Mouse (Mus musculus) neural tube, embryonic 12.5 days (tissue): ENCODE data around the gene Igfbp2. TPM values are rescaled to one million over a fixed set of nuclear protein-coding genes. Genes with fewer than 3 reads are reported as not detected.

Experiments used
- ATAC-seq: fragments of 200-750 bp; cut with Nextera tagmentation; 2 replicates; pipeline ENCODE4 v1.8.0; 2017; ENCODE audit warnings: low read depth, mild to moderate bottlenecking, moderate TSS enrichment, moderate library complexity; ENCODE audit not compliant: low FRiP score
- H3K27ac ChIP-seq: fragments of 300-500 bp; sonication (generic); 2 replicates; pipeline ENCODE4 v1.5.1; 2016
- H3K27me3 ChIP-seq: fragments of 300-500 bp; sonication (generic); replicated peaks from 2 replicates; pipeline ENCODE4 v1.6.1; 2016; ENCODE audit warnings: mild to moderate bottlenecking
- H3K36me3 ChIP-seq: fragments of 300-500 bp; sonication (generic); 2 replicates; pipeline ENCODE4 v1.6.1; 2016; ENCODE audit warnings: mild to moderate bottlenecking
- H3K4me1 ChIP-seq: fragments of 300-500 bp; sonication (generic); 2 replicates; pipeline ENCODE4 v1.6.1; 2016
- H3K4me2 ChIP-seq: fragments of 300-500 bp; sonication (generic); replicated peaks from 2 replicates; pipeline ENCODE4 v1.6.1; 2016; ENCODE audit warnings: mild to moderate bottlenecking
- H3K4me3 ChIP-seq: fragments of 300-500 bp; sonication (generic); 2 replicates; pipeline ENCODE4 v1.5.1; 2016
- H3K9ac ChIP-seq: fragments of 300-500 bp; sonication (generic); 2 replicates; pipeline ENCODE4 v1.6.1; 2016; ENCODE audit warnings: mild to moderate bottlenecking
- H3K9me3 ChIP-seq: fragments of 300-500 bp; sonication (generic); 2 replicates; pipeline ENCODE4 v1.6.1; 2016; ENCODE audit warnings: mild to moderate bottlenecking
- WGBS: fragments of 180-500 bp; shearing (Covaris S2); methylation state at CpG from one replicate; pipeline ENCODE4 v1.1.7; 2016; 5-methylcytosine and 5-hydroxymethylcytosine counted together
- polyA plus RNA-seq: library from polyadenylated mRNA; unstranded; fragments of >200 nt; fragmentation: Nextera tagmentation; extraction: Ambion mirVana; gene quantifications from 2 replicates; pipeline ENCODE4 v1.2.1, GENCODE M21; 2016

Gene Igfbp2
- polyA plus RNA-seq, 1 experiment from 2014 or later = 410 TPM

DNA sequence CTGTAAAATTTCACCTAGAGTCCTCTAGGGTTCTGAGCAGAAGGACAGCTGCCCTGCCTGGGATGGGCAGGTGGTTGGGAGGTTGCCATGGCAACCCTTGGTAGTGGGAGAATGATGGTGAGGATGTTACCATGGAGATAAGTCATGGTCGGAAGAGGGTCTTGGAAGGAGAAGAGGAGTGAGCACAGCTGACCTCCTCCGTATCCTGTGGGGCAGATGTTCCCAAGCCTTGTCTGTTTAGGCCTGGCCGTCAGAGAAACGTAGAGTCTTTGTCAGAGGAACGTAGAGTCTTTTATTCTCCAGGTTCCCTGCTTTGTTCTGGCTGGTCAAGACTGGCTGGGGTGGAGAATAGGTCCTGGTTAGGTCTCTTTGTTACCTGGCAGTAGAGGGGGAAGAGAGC lies 34.6 kb downstream of the Igfbp2 start:
- Histone ChIP-seq H3K4me1 (peaks cover 8% of the 10 kb centered on the region; the same call in 1 of the 2 replicates), H3K27me3 (no peaks in the 10 kb centered on the region), H3K9ac (no peak overlapping the region), H3K27ac (peak overlapping the region; percentile 33), H3K4me3 (no peak overlapping the region), H3K4me2 (no peak overlapping the region), H3K9me3 (no peaks in the 10 kb centered on the region), H3K36me3 (peaks cover 31% of the 10 kb centered on the region; the same call in 1 of the 2 replicates)
- peak; percentile 59 for ATAC-seq
- 24% methylated on average over 5 of the region's 5 CpGs for WGBS

DNA sequence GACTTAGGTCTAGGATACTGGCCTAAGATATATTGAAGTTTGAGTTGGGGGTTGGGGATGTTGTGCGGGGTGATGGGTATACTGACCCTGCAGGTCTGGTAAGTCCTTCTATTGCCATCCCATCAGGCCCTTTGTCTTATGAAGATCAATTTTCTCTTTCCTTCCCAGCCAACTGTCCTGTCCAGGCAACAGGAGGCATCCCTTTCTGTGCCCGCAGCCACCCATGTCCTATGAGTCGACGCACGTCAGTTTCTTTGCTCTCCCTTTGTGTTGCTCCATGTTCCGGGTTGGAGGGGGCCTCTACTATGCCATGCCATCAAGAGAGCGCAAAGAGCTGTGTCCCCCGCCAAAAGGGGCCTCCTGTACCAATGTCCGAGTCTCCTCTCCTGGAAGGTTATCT lies 35.7 kb downstream of the Igfbp2 start:
- H3K4me3 ChIP-seq = no peak overlapping the region
- H3K9me3 ChIP-seq = no peaks in the 10 kb centered on the region
- H3K27ac ChIP-seq = no peak overlapping the region
- H3K36me3 ChIP-seq = peaks cover 33% of the 10 kb centered on the region; the same call in 1 of the 2 replicates
- peaks cover 8% of the 10 kb centered on the region; the same call in 1 of the 2 replicates for H3K4me1 ChIP-seq
- 94% methylated on average over 9 of the region's 9 CpGs for WGBS
- no peak for ATAC-seq
- no peak overlapping the region for H3K9ac ChIP-seq
- H3K4me2 ChIP-seq = no peak overlapping the region
- no peaks in the 10 kb centered on the region for H3K27me3 ChIP-seq

DNA sequence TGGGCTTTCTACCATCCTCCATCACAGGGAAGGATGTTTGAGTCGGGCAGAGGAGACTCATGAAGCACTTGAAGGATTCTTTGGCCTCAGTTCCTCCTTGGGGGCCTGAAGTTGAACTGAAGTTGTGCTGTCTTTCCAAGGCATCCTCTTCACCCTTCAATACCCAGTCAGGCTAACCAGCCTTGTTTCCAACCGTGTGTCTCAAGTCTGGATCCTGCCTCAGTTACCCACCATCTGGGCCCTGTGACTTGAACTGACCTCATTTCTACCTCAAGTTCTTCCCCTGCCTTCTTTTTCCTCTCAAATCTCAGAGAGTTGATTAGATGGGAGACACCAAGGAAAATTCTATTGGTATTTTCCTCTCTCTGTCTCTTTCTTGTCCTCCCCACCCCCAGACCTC lies 36.2 kb downstream of the Igfbp2 start:
- Histone ChIP-seq H3K4me1 (peaks cover 8% of the 10 kb centered on the region; the same call in 1 of the 2 replicates), H3K9me3 (no peaks in the 10 kb centered on the region), H3K9ac (no peak overlapping the region), H3K27me3 (no peaks in the 10 kb centered on the region), H3K4me3 (no peak overlapping the region), H3K36me3 (peaks cover 33% of the 10 kb centered on the region; the same call in 1 of the 2 replicates), H3K4me2 (no peak overlapping the region), H3K27ac (no peak overlapping the region)
- ATAC-seq = no peak
- WGBS = 88% methylated on average over 2 of the region's 2 CpGs

DNA sequence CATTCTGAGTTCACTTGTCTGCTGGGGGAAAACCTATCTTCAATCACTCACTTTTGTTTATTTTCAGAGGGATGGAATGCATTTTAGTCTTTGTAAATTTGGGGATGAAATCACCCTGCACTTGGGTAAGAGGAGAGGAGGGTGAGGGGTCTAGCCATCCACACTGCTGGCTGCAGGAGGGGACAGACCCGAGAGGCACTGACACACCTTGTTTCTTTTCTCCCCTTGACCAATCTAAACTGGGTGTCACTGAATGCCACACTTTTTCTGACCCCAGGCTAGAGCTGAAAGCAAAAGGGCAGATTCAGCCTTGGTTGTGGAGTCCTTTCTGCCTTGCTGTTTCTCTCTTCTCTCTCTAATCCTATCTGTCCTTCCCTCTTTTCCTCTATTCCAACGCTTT lies 37.4 kb downstream of the Igfbp2 start:
- Histone ChIP-seq H3K27ac (no peak overlapping the region), H3K9ac (no peak overlapping the region), H3K27me3 (no peaks in the 10 kb centered on the region), H3K9me3 (no peaks in the 10 kb centered on the region), H3K4me2 (no peak overlapping the region), H3K4me1 (peaks cover 15% of the 10 kb centered on the region; the same call in 1 of the 2 replicates), H3K36me3 (peaks cover 33% of the 10 kb centered on the region; the same call in 1 of the 2 replicates), H3K4me3 (no peak overlapping the region)
- 77% methylated on average over 2 of the region's 2 CpGs for WGBS
- ATAC-seq = no peak

DNA sequence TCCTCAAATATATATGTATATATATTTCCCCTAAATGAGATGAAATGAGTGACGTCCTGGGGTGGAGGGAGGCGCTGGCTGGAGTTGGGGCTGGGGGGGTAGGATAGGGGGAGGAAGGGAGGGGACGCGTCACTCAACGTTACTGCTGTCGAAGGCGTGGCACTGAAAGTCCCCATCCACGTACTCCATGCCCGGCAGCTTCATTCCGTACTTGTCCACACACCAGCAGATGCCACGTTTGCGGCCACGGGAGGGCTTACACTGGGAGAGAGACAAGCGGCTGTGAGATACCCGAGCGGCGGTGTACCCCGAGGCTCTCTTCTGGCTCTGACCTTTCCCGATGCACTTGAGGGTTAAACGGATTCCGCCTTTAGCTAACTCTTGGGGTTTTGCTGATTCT lies 37.9 kb downstream of the Igfbp2 start:
- Histone ChIP-seq H3K36me3 (peaks cover 33% of the 10 kb centered on the region; the same call in 1 of the 2 replicates), H3K9ac (no peak overlapping the region), H3K4me3 (no peak overlapping the region), H3K4me2 (no peak overlapping the region), H3K27me3 (no peaks in the 10 kb centered on the region), H3K4me1 (peaks cover 19% of the 10 kb centered on the region), H3K27ac (no peak overlapping the region), H3K9me3 (no peaks in the 10 kb centered on the region)
- 93% methylated on average over 21 of the region's 21 CpGs for WGBS
- no peak for ATAC-seq

DNA sequence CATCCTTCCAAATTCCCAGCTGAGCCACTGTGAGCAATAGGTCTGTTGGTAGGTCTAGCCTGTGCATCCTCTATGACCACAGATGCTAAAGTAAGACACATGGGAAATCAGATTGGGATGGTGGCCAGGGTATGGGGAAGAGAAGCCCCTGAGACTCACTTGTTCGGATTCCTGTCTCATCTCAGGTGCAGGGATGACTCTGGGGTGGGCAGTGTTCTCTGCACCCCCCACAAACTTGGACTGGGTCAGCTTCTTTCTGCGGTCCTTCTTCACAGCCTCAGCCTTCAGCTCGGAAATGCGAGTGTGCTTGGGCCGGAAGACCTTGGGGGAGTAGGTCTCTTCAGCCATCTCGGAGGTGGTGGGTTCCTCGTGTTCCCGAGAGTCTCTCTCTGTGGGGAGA lies 39.4 kb downstream of the Igfbp2 start:
- H3K9me3 ChIP-seq = no peaks in the 10 kb centered on the region
- peaks cover 23% of the 10 kb centered on the region for H3K4me1 ChIP-seq
- peaks cover 33% of the 10 kb centered on the region; the same call in 1 of the 2 replicates for H3K36me3 ChIP-seq
- no peak overlapping the region for H3K4me2 ChIP-seq
- no peak overlapping the region for H3K4me3 ChIP-seq
- H3K27ac ChIP-seq = no peak overlapping the region
- no peak overlapping the region for H3K9ac ChIP-seq
- 93% methylated on average over 8 of the region's 8 CpGs for whole genome bisulfite sequencing
- no peaks in the 10 kb centered on the region for H3K27me3 ChIP-seq
- no peak for ATAC-seq

DNA sequence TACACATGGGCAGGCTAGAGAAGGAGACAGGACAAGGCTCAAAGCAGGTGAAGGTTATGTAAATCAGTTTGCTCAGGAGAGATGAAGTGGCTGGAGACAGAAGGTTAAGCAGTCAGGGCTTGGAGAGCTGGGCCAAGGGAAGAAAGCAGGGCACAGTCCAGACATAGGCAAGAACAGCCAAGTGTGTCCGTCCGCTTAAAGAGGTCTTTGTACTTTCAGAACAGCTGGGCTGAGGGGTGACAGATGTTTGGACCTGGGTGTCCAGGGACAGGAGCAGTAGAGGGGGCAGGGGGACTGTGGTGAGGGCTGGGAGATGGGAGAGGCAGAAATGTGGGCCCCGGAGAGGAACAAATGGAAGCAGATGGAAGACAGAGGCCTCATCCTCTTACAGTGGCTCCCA lies 40.0 kb downstream of the Igfbp2 start:
- Histone ChIP-seq H3K9ac (no peak overlapping the region), H3K27me3 (no peaks in the 10 kb centered on the region), H3K27ac (no peak overlapping the region), H3K4me1 (peaks cover 17% of the 10 kb centered on the region), H3K9me3 (no peaks in the 10 kb centered on the region), H3K4me2 (no peak overlapping the region), H3K4me3 (no peak overlapping the region), H3K36me3 (peaks cover 33% of the 10 kb centered on the region; the same call in 1 of the 2 replicates)
- 75% methylated on average over 3 of the region's 3 CpGs for WGBS
- ATAC-seq = no peak

DNA sequence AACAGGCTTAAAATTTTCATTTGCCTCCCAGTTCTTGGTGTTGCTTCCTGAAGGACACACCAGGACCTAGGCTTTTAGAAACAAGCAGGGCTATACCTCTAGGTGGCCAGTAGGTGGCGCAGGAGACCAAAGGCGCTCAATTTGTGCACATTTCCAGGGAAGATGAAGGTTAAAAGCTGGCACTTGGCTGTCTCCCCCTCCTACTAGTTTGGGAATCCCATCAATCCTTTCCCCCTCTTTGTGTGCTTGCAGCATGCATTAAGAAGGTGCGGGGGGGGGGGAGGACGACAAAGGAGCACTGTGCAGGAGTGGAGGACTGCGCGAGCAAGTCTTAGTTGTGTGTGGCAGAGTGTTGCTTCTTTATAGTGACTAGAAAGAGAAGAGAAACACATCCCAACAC lies 41.6 kb downstream of the Igfbp2 start:
- H3K27me3 ChIP-seq = no peaks in the 10 kb centered on the region
- no peak overlapping the region for H3K4me3 ChIP-seq
- 3% methylated on average over 6 of the region's 6 CpGs for WGBS
- peaks cover 24% of the 10 kb centered on the region; the same call in 1 of the 2 replicates for H3K36me3 ChIP-seq
- H3K4me2 ChIP-seq = peak overlapping the region; percentile 12; the same call in 1 of the 2 replicates
- peaks cover 30% of the 10 kb centered on the region for H3K4me1 ChIP-seq
- ATAC-seq = peak; percentile 46; the same call in 1 of the 2 replicates
- no peak overlapping the region for H3K27ac ChIP-seq
- no peak overlapping the region for H3K9ac ChIP-seq
- no peaks in the 10 kb centered on the region for H3K9me3 ChIP-seq

DNA sequence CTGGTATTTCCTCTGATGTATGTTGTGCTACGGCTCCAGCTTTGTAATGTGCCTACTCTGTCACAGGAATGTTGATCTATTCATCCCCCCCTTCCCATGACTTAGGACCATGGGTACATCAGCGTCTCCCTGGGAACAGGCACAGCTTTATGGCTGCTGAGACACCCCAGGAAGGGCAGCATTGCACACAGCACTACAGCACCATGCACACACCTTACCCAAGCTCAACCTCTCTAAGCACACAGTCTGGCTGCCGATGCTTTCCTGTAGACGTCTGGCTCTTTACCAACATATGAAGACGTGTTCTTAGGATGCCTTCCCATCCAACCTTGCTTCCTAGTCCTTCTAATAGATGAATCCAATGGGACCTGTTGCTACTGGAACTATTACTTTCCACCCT lies 42.1 kb downstream of the Igfbp2 start:
- Histone ChIP-seq H3K4me3 (no peak overlapping the region), H3K9ac (no peak overlapping the region), H3K27ac (no peak overlapping the region), H3K36me3 (peaks cover 22% of the 10 kb centered on the region; the same call in 1 of the 2 replicates), H3K9me3 (no peaks in the 10 kb centered on the region), H3K4me2 (peak overlapping the region; percentile 12; the same call in 1 of the 2 replicates), H3K27me3 (no peaks in the 10 kb centered on the region), H3K4me1 (peaks cover 33% of the 10 kb centered on the region)
- WGBS = 53% methylated on average over 5 of the region's 5 CpGs
- ATAC-seq = no peak

DNA sequence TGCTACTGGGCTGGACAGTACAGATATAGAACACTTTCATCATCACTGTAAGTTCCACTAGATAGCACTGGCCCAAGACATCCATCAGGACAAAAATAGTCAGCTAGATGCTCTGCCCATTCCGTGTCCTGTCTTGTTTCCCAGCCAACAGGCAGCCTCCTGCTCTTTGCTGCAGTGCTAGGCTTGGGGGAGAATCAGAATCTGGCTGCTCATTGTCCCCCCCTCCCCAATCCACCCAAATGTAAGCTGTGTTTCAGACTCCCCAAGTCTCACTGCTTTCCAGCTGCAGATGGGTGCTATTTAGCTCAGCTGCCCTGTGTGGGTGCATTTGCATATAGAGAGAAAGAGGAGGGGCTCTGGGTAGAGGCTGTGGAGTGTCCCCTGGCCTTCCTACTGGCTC lies 43.0 kb downstream of the Igfbp2 start:
- ATAC-seq = no peak
- H3K27ac ChIP-seq = no peak overlapping the region
- no peaks in the 10 kb centered on the region for H3K9me3 ChIP-seq
- peaks cover 37% of the 10 kb centered on the region for H3K4me1 ChIP-seq
- H3K9ac ChIP-seq = no peak overlapping the region
- H3K27me3 ChIP-seq = no peaks in the 10 kb centered on the region
- peaks cover 17% of the 10 kb centered on the region; the same call in 1 of the 2 replicates for H3K36me3 ChIP-seq
- WGBS = 37% methylated on average over 1 of the region's 1 CpGs
- no peak overlapping the region for H3K4me3 ChIP-seq
- H3K4me2 ChIP-seq = peak overlapping the region; percentile 20; the same call in 1 of the 2 replicates

DNA sequence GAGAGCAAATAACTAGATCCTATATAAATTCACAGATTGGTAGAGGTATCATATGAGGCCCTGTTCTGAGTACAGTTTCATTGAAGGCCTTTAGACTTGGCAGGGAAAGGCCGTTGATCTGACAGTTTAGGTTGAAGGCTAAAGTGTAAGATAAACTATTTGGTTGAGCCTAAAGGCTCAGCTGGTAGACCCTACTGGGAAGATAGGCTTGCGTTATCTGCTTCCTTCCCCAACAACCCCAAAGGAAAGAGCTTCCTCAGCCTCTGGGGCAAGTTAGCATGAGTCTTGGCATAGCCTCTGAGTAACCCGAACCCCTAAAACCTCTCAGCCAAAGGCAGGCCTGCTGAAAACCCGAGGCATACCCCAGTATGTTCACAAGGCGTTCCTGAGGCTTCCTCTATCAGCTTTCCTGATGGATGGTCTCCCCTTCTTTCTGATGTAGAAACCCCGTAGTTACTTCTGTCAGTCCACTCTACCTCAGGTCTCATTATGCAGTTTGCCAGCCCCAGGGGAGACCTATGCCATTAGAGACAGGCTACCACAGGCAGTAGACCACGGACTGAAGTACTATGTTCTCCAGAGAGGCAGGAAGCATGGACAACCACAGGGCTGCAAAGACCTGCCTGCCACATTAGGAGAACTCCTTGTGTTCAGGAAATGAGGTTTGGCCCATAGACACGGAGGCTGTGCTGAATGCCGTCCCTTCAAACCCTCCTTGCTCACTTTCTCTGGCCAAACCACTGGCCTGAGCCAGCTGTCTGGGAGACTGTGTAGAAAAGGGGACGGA lies 44.3 kb downstream of the Igfbp2 start:
- peak overlapping the region; percentile 84; the same call in 1 of the 2 replicates for H3K4me2 ChIP-seq
- ATAC-seq = no peak
- no peak overlapping the region for H3K4me3 ChIP-seq
- H3K36me3 ChIP-seq = 0 out of 2 replicates have a peak, but pooled peaks cover 5% of the 10 kb centered on the region
- 78% methylated on average over 10 of the region's 10 CpGs for WGBS
- no peak overlapping the region for H3K27ac ChIP-seq
- no peaks in the 10 kb centered on the region for H3K9me3 ChIP-seq
- H3K9ac ChIP-seq = no peak overlapping the region
- 0 out of 2 replicates have a peak, but pooled peaks cover 3% of the 10 kb centered on the region for H3K27me3 ChIP-seq
- peaks cover 39% of the 10 kb centered on the region for H3K4me1 ChIP-seq

DNA sequence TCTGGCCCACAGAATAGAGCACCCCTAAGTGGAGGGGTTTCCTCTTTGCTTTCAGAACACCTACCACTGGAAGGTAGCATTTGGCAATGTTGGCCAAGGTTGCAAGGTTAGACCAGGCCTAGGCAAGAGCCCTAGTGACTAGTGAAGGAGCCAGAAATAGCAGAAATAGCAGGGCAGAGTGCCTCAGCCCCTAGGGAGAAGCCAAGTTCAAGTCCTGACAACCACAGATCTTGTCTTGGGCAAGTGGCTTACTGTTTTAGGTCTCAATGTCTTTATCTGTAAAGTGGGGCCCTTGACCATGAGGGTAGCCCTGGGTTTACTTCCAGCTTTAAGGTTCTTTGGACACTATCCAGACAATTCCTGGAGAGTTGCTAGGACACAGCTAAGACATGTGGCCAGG lies 45.0 kb downstream of the Igfbp2 start:
- Histone ChIP-seq H3K4me2 (peak overlapping the region; percentile 84), H3K36me3 (no peaks in the 10 kb centered on the region), H3K4me3 (no peak overlapping the region), H3K4me1 (peaks cover 45% of the 10 kb centered on the region), H3K27ac (no peak overlapping the region), H3K27me3 (0 out of 2 replicates have a peak, but pooled peaks cover 9% of the 10 kb centered on the region), H3K9me3 (no peaks in the 10 kb centered on the region), H3K9ac (no peak overlapping the region)
- no peak for ATAC-seq
